Mouse (Mus musculus) embryo, embryonic 10.5 days (tissue): ENCODE data around the gene Spata31d1d.
"Not testable (repeated sequence)": the region's sequence is repeated elsewhere in the genome, so short reads cannot be mapped to it uniquely, and the experiment has no call there.

ENCODE experiments used
- DNase-seq: peaks from one replicate; pipeline ENCODE4 v3.0.0-alpha.2; 2015; ENCODE audit warnings: low spot score

The Spata31d1d gene

GRCm38 (mm10) chr13:59728378-59729093 lies 3.0 kb downstream of the Spata31d1d start:
- peak; percentile 94 for DNase-seq

- DNase-seq: no peak
Measured at GRCm38 (mm10) chr13:59726139-59726867, 5.2 kb downstream of the Spata31d1d start.

- not testable (repeated sequence) for DNase-seq
Measured at GRCm38 (mm10) chr13:59722089-59722488, 9.5 kb downstream of the Spata31d1d start.

GRCm38 (mm10) chr13:59719475-59719874 lies 12.1 kb downstream of the Spata31d1d start:
- no peak for DNase-seq

- DNase-seq: not testable (repeated sequence)
Measured at GRCm38 (mm10) chr13:59718857-59719440, 12.6 kb downstream of the Spata31d1d start.

GRCm38 (mm10) chr13:59713710-59714109 lies 17.8 kb downstream of the Spata31d1d start:
- DNase-seq: no peak

- DNase-seq: not testable (repeated sequence)
Measured at GRCm38 (mm10) chr13:59711984-59712383, 19.6 kb downstream of the Spata31d1d start, which contains the start of gene Spata31d1b. Gene Spata31d1b (plus strand): TSS chr13:59712284.

- no peak for DNase-seq
Measured at GRCm38 (mm10) chr13:59710230-59710629, 21.3 kb downstream of the Spata31d1d start, which contains the start of gene Spata31d1a. Gene Spata31d1a (minus strand): TSS chr13:59710330.

GRCm38 (mm10) chr13:59704562-59704961 lies 27.0 kb downstream of the Spata31d1d start:
- DNase-seq: peak; percentile 39

- no peak for DNase-seq
Measured at GRCm38 (mm10) chr13:59703514-59703913, 28.0 kb downstream of the Spata31d1d start.

- DNase-seq: not testable (repeated sequence)
Measured at GRCm38 (mm10) chr13:59700137-59700536, 31.4 kb downstream of the Spata31d1d start.

- no peak for DNase-seq
Measured at GRCm38 (mm10) chr13:59699131-59699530, 32.4 kb downstream of the Spata31d1d start.

GRCm38 (mm10) chr13:59695781-59696180 lies 35.8 kb downstream of the Spata31d1d start:
- DNase-seq: no peak

GRCm38 (mm10) chr13:59694008-59694407 lies 37.5 kb downstream of the Spata31d1d start, which contains the start of gene 4921517D22Rik:
Gene 4921517D22Rik (minus strand): TSS chr13:59694108.
- no peak for DNase-seq

- DNase-seq: peak; percentile 87
Measured at GRCm38 (mm10) chr13:59691478-59691877, 40.1 kb downstream of the Spata31d1d start.

GRCm38 (mm10) chr13:59690576-59690975 lies 41.0 kb downstream of the Spata31d1d start:
- no peak for DNase-seq

GRCm38 (mm10) chr13:59689843-59690242 lies 41.7 kb downstream of the Spata31d1d start:
- no peak for DNase-seq

GRCm38 (mm10) chr13:59689313-59689712 lies 42.2 kb downstream of the Spata31d1d start:
- DNase-seq: no peak

- no peak for DNase-seq
Measured at GRCm38 (mm10) chr13:59688338-59688770, 43.2 kb downstream of the Spata31d1d start.

GRCm38 (mm10) chr13:59685236-59685635 lies 46.3 kb downstream of the Spata31d1d start:
- no peak for DNase-seq

GRCm38 (mm10) chr13:59682629-59683028 lies 48.9 kb downstream of the Spata31d1d start:
- DNase-seq: peak; percentile 64

GRCm38 (mm10) chr13:59679908-59680307 lies 51.6 kb downstream of the Spata31d1d start:
- DNase-seq: no peak
